ENCODE assay signal across 16 mouse cellular contexts in the genomic region with DNA sequence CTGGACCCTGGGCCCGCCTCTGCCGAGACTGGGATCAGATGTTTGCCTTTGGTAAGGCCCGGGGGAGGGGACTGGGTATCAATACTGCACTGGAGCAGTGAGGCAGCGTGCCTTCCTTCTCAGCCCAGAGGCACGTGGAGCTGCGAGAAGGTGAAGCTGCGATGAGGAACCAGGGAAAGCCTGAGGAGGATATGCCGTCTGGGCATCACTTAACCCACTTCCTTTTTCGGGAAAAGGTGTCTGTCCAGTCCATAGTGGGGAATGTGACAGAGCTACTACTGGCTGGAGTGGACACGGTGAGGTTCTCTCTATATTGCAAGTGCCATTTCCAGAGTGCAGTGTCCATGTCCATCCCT. TPM values are rescaled to one million over a fixed set of nuclear protein-coding genes. Genes with fewer than 3 reads are reported as not detected.
DNase-seq lines count a peak whose midpoint lies in the region; ATAC-seq and TF ChIP-seq lines count a peak whose summit lies in the region.
"Had no signal": no experiment of that assay in that cellular context is flagged by ENCODE, and none has a peak within 500 bp of the region (broad histone marks: within the 10 kb centered on the region; RNA-seq: fewer than 3 reads in every experiment).

No protein-coding gene starts in this region.

- DNase-seq in heart, postnatal 0 days (ENCODE audit: low spot score), result no peak
- DNase-seq in heart, postnatal 14 days, result no peak
- no peak for DNase-seq in midbrain, postnatal 0 days (ENCODE audit: low spot score)
- DNase-seq in stomach, postnatal 0 days (ENCODE audit: low spot score), result no peak
- DNase-seq in left cerebral cortex, postnatal 14 days (ENCODE audit: low spot score in 2 of 2), result no peak
- DNase-seq in thymus, postnatal 25 days, result no peak
- DNase-seq: cerebellum, adult 9-11 months; gastrocnemius, postnatal 36 days; lung, adult 18-20 months had no signal

- peak overlapping the region; percentile 25; the same call in 1 of the 2 replicates for H3K4me3 ChIP-seq in heart, postnatal 0 days (ENCODE audit: low read depth, low read length)
- no peak overlapping the region for H3K4me3 ChIP-seq in midbrain, embryonic 13.5 days (replicated peaks)
- no peak overlapping the region for H3K4me3 ChIP-seq in midbrain, postnatal 0 days (ENCODE audit: low read depth, low read length)
- no peak overlapping the region for H3K4me3 ChIP-seq in intestine, embryonic 16.5 days (ENCODE audit: low read length)
- no peak overlapping the region for H3K4me3 ChIP-seq in stomach, postnatal 0 days (ENCODE audit: low read depth, low read length)
- H3K4me3 ChIP-seq: forebrain, embryonic 15.5 days; left cerebral cortex, adult 2 months; midbrain, embryonic 15.5 days had no signal

- peaks cover under 1% of the 10 kb centered on the region; the same call in 1 of the 2 replicates for H3K36me3 ChIP-seq in heart, postnatal 0 days (replicated peaks; ENCODE audit: control insufficient read depth, insufficient read depth, low read length)
- H3K36me3 ChIP-seq in midbrain, embryonic 13.5 days, result peaks cover 17% of the 10 kb centered on the region
- peaks cover 16% of the 10 kb centered on the region for H3K36me3 ChIP-seq in midbrain, postnatal 0 days (ENCODE audit: insufficient read depth, low read length)
- H3K36me3 ChIP-seq in intestine, embryonic 16.5 days (ENCODE audit: control insufficient read depth, insufficient read depth, low read length), result no peaks in the 10 kb centered on the region
- no peaks in the 10 kb centered on the region; the same call in 1 of the 2 replicates for H3K36me3 ChIP-seq in stomach, postnatal 0 days (ENCODE audit: control insufficient read depth, insufficient read depth, low read length)

- no peak overlapping the region for H3K27ac ChIP-seq in heart, postnatal 0 days (ENCODE audit: low read depth)
- H3K27ac ChIP-seq in midbrain, embryonic 13.5 days, result no peak overlapping the region
- no peak overlapping the region for H3K27ac ChIP-seq in midbrain, postnatal 0 days (ENCODE audit: low read depth, low read length)
- no peak overlapping the region for H3K27ac ChIP-seq in intestine, embryonic 16.5 days (ENCODE audit: low read length)
- no peak overlapping the region for H3K27ac ChIP-seq in stomach, postnatal 0 days (replicated peaks)
- H3K27ac ChIP-seq: embryonic facial prominence, embryonic 12.5 days; forebrain, embryonic 15.5 days; hindbrain, embryonic 10.5 days; left cerebral cortex, adult 2 months; midbrain, embryonic 15.5 days had no signal

- H3K9me3 ChIP-seq in heart, postnatal 0 days (replicated peaks; ENCODE audit: control insufficient read depth, low read length), result no peaks in the 10 kb centered on the region
- no peaks in the 10 kb centered on the region for H3K9me3 ChIP-seq in midbrain, embryonic 13.5 days
- no peaks in the 10 kb centered on the region for H3K9me3 ChIP-seq in midbrain, postnatal 0 days (ENCODE audit: low read length)
- no peaks in the 10 kb centered on the region for H3K9me3 ChIP-seq in intestine, embryonic 16.5 days (ENCODE audit: control insufficient read depth, low read length)
- H3K9me3 ChIP-seq in stomach, postnatal 0 days (ENCODE audit: control insufficient read depth, low read length), result no peaks in the 10 kb centered on the region
- H3K9me3 ChIP-seq: embryonic facial prominence, embryonic 12.5 days; forebrain, embryonic 15.5 days; hindbrain, embryonic 10.5 days; midbrain, embryonic 15.5 days had no signal

- intact Hi-C loops in heart, postnatal 14 days (cut with DNase I), result no loop called here
- intact Hi-C loops in left cerebral cortex, postnatal 14 days (cut with DNase I), result no loop called here

- peaks cover 46% of the 10 kb centered on the region for H3K27me3 ChIP-seq in heart, postnatal 0 days (ENCODE audit: control insufficient read depth, insufficient read depth, low read length)
- peaks cover 58% of the 10 kb centered on the region for H3K27me3 ChIP-seq in midbrain, embryonic 13.5 days
- peaks cover 33% of the 10 kb centered on the region for H3K27me3 ChIP-seq in midbrain, postnatal 0 days (ENCODE audit: insufficient read depth, low read length)
- H3K27me3 ChIP-seq in intestine, embryonic 16.5 days (replicated peaks; ENCODE audit: control insufficient read depth, insufficient read depth, low read length), result peaks cover 42% of the 10 kb centered on the region
- H3K27me3 ChIP-seq in stomach, postnatal 0 days (ENCODE audit: control insufficient read depth, insufficient read depth, low read length), result peaks cover 4% of the 10 kb centered on the region; the same call in 1 of the 2 replicates

- no peaks in the 10 kb centered on the region for H3K4me1 ChIP-seq in heart, postnatal 0 days (ENCODE audit: control insufficient read depth, insufficient read depth)
- peaks cover 16% of the 10 kb centered on the region for H3K4me1 ChIP-seq in midbrain, embryonic 13.5 days (replicated peaks)
- no peaks in the 10 kb centered on the region for H3K4me1 ChIP-seq in midbrain, postnatal 0 days (ENCODE audit: insufficient read depth, low read length)
- no peaks in the 10 kb centered on the region for H3K4me1 ChIP-seq in intestine, embryonic 16.5 days (ENCODE audit: control insufficient read depth, insufficient read depth, low read length)
- peaks cover 5% of the 10 kb centered on the region; the same call in 1 of the 2 replicates for H3K4me1 ChIP-seq in stomach, postnatal 0 days (replicated peaks; ENCODE audit: control insufficient read depth, insufficient read depth)

- no peak for TF ChIP-seq EP300 in heart, postnatal 0 days (IDR thresholded peaks at IDR 0.05; ENCODE audit: low read depth)
- TF ChIP-seq EP300 in stomach, postnatal 0 days (optimal IDR thresholded peaks at IDR 0.05), result no peak

- no peak overlapping the region for H3K4me2 ChIP-seq in heart, postnatal 0 days (ENCODE audit: low read depth, low read length)
- no peak overlapping the region for H3K4me2 ChIP-seq in midbrain, embryonic 13.5 days (replicated peaks)
- no peak overlapping the region for H3K4me2 ChIP-seq in midbrain, postnatal 0 days (ENCODE audit: low read depth, low read length, poor library complexity, severe bottlenecking)
- H3K4me2 ChIP-seq in intestine, embryonic 16.5 days (ENCODE audit: low read depth, low read length), result peak overlapping the region; percentile 41
- no peak overlapping the region for H3K4me2 ChIP-seq in stomach, postnatal 0 days (replicated peaks; ENCODE audit: low read depth)
- H3K4me2 ChIP-seq: forebrain, embryonic 15.5 days; midbrain, embryonic 15.5 days had no signal

- no peak for ATAC-seq in heart, postnatal 0 days (ENCODE audit: insufficient read depth, low read depth)
- ATAC-seq in midbrain, embryonic 13.5 days, result 0 out of 2 replicates have a peak, but pooled peaks have one; percentile 4
- no peak for ATAC-seq in midbrain, postnatal 0 days (ENCODE audit: low FRiP score)
- peak; percentile 31; the same call in 1 of the 2 replicates for ATAC-seq in intestine, embryonic 16.5 days
- peak; percentile 18; the same call in 1 of the 2 replicates for ATAC-seq in stomach, postnatal 0 days (ENCODE audit: low FRiP score, low TSS enrichment)
- ATAC-seq: forebrain, embryonic 15.5 days; midbrain, embryonic 15.5 days had no signal

- WGBS in heart, postnatal 0 days, result 18% methylated on average over 10 of the region's 10 CpGs
- WGBS in midbrain, embryonic 13.5 days, result 21% methylated on average over 10 of the region's 10 CpGs
- 23% methylated on average over 10 of the region's 10 CpGs for WGBS in midbrain, postnatal 0 days
- WGBS in intestine, embryonic 16.5 days, result 19% methylated on average over 10 of the region's 10 CpGs
- 17% methylated on average over 10 of the region's 10 CpGs for WGBS in stomach, postnatal 0 days

- no peak for TF ChIP-seq CTCF in heart, postnatal 0 days (IDR thresholded peaks at IDR 0.05; ENCODE audit: low read depth)
- TF ChIP-seq CTCF in midbrain, postnatal 0 days (IDR thresholded peaks at IDR 0.05), result no peak
- TF ChIP-seq CTCF in stomach, postnatal 0 days (IDR thresholded peaks at IDR 0.05; ENCODE audit: low read depth), result no peak

- no peak overlapping the region for H3K9ac ChIP-seq in heart, postnatal 0 days (replicated peaks; ENCODE audit: low read depth, low read length)
- H3K9ac ChIP-seq in midbrain, embryonic 13.5 days (replicated peaks), result no peak overlapping the region
- H3K9ac ChIP-seq in midbrain, postnatal 0 days (replicated peaks; ENCODE audit: low read length, poor library complexity, severe bottlenecking), result no peak overlapping the region
- 0 out of 2 replicates have a peak overlapping the region, but pooled peaks have one; percentile 3 for H3K9ac ChIP-seq in intestine, embryonic 16.5 days (ENCODE audit: low read depth, low read length)
- H3K9ac ChIP-seq in stomach, postnatal 0 days (ENCODE audit: low read length), result no peak overlapping the region
- H3K9ac ChIP-seq: embryonic facial prominence, embryonic 12.5 days; forebrain, embryonic 15.5 days; midbrain, embryonic 15.5 days had no signal

RNA-seq across cellular contexts. Expression of gene Cyp27b1, which starts 2.0 kb away (rescaled TPM):
- total RNA-seq in heart, postnatal 0 days (2014; rRNA removed; ENCODE audit: low replicate concordance), result not detected in 2 replicates
- 0.04 and 0.08 TPM in 2 replicates for polyA plus RNA-seq in heart, postnatal 0 days (2015; fragmentation: Nextera tagmentation; extraction: Ambion mirVana)
- under 1 TPM; 0.27 to 0.50 TPM for total RNA-seq in heart, postnatal 14 days (2021)
- polyA plus RNA-seq in midbrain, embryonic 13.5 days (2015; fragmentation: Nextera tagmentation; extraction: Ambion mirVana), result 0.08 and 0.14 TPM in 2 replicates
- 0.22 TPM in 1 of 2 replicates, not detected in the other for total RNA-seq in midbrain, postnatal 0 days (2014; rRNA removed)
- polyA plus RNA-seq in midbrain, postnatal 0 days (2015; fragmentation: Nextera tagmentation; extraction: Ambion mirVana), result 0.13 TPM in 1 of 2 replicates, not detected in the other
- 0.05 and 0.11 TPM in 2 replicates for polyA plus RNA-seq in intestine, embryonic 16.5 days (2015; fragmentation: Nextera tagmentation; extraction: Ambion mirVana)
- 0.13 TPM in 1 of 2 replicates, not detected in the other for polyA plus RNA-seq in stomach, postnatal 0 days (2015; fragmentation: Nextera tagmentation; extraction: Ambion mirVana)
- under 1 TPM; 0.59 to 0.61 TPM for total RNA-seq in left cerebral cortex, postnatal 14 days (2021)

RNA-seq across cellular contexts. Expression of gene Eef1akmt3, which starts 8.8 kb away (rescaled TPM):
- total RNA-seq in heart, postnatal 0 days (2014; rRNA removed; ENCODE audit: low replicate concordance), result not detected in 2 replicates
- 0.04 and 0.18 TPM in 2 replicates for polyA plus RNA-seq in heart, postnatal 0 days (2015; fragmentation: Nextera tagmentation; extraction: Ambion mirVana)
- total RNA-seq in heart, postnatal 14 days (2021), result under 1 TPM in 1 of 2 experiments, not detected in 1; 0.12 TPM
- 0.11 and 0.18 TPM in 2 replicates for polyA plus RNA-seq in midbrain, embryonic 13.5 days (2015; fragmentation: Nextera tagmentation; extraction: Ambion mirVana)
- not detected in 2 replicates for total RNA-seq in midbrain, postnatal 0 days (2014; rRNA removed)
- 0.10 and 0.16 TPM in 2 replicates for polyA plus RNA-seq in midbrain, postnatal 0 days (2015; fragmentation: Nextera tagmentation; extraction: Ambion mirVana)
- polyA plus RNA-seq in intestine, embryonic 16.5 days (2015; fragmentation: Nextera tagmentation; extraction: Ambion mirVana), result 0.49 and 0.61 TPM in 2 replicates
- 1.2 and 1.3 TPM in 2 replicates for polyA plus RNA-seq in stomach, postnatal 0 days (2015; fragmentation: Nextera tagmentation; extraction: Ambion mirVana)
- total RNA-seq in left cerebral cortex, postnatal 14 days (2021), result under 1 TPM in 1 of 2 experiments, not detected in 1; 0.19 TPM

RNA-seq across cellular contexts. Expression of gene Mettl1, which starts 8.9 kb away (rescaled TPM):
- 9.2 and 16.2 TPM in 2 replicates for total RNA-seq in heart, postnatal 0 days (2014; rRNA removed; ENCODE audit: low replicate concordance)
- polyA plus RNA-seq in heart, postnatal 0 days (2015; fragmentation: Nextera tagmentation; extraction: Ambion mirVana), result 19.6 and 20.6 TPM in 2 replicates
- total RNA-seq in heart, postnatal 14 days (2021), result 1 to 10 TPM; 5.0 to 6.0 TPM
- polyA plus RNA-seq in midbrain, embryonic 13.5 days (2015; fragmentation: Nextera tagmentation; extraction: Ambion mirVana), result 21.1 and 22.0 TPM in 2 replicates
- 6.5 and 8.7 TPM in 2 replicates for total RNA-seq in midbrain, postnatal 0 days (2014; rRNA removed)
- 19.1 TPM in 2 replicates for polyA plus RNA-seq in midbrain, postnatal 0 days (2015; fragmentation: Nextera tagmentation; extraction: Ambion mirVana)
- polyA plus RNA-seq in intestine, embryonic 16.5 days (2015; fragmentation: Nextera tagmentation; extraction: Ambion mirVana), result 42.4 and 48.3 TPM in 2 replicates
- polyA plus RNA-seq in stomach, postnatal 0 days (2015; fragmentation: Nextera tagmentation; extraction: Ambion mirVana), result 32.4 and 36.8 TPM in 2 replicates
- total RNA-seq in left cerebral cortex, postnatal 14 days (2021), result 10 to 100 TPM; 10.3 to 11.1 TPM

RNA-seq across cellular contexts. Expression of gene March9, which starts 9.9 kb away (rescaled TPM):
- total RNA-seq in heart, postnatal 0 days (2014; rRNA removed; ENCODE audit: low replicate concordance), result 0.65 and 1.0 TPM in 2 replicates
- 0.14 TPM in 2 replicates for polyA plus RNA-seq in heart, postnatal 0 days (2015; fragmentation: Nextera tagmentation; extraction: Ambion mirVana)
- total RNA-seq in heart, postnatal 14 days (2021), result 1 to 10 TPM; 1.6 TPM
- 5.6 and 6.4 TPM in 2 replicates for polyA plus RNA-seq in midbrain, embryonic 13.5 days (2015; fragmentation: Nextera tagmentation; extraction: Ambion mirVana)
- 84.0 and 90.0 TPM in 2 replicates for total RNA-seq in midbrain, postnatal 0 days (2014; rRNA removed)
- 8.6 and 9.8 TPM in 2 replicates for polyA plus RNA-seq in midbrain, postnatal 0 days (2015; fragmentation: Nextera tagmentation; extraction: Ambion mirVana)
- polyA plus RNA-seq in intestine, embryonic 16.5 days (2015; fragmentation: Nextera tagmentation; extraction: Ambion mirVana), result 0.40 and 0.50 TPM in 2 replicates
- 0.75 and 0.81 TPM in 2 replicates for polyA plus RNA-seq in stomach, postnatal 0 days (2015; fragmentation: Nextera tagmentation; extraction: Ambion mirVana)
- 10 to 100 TPM; 32.7 to 35.1 TPM for total RNA-seq in left cerebral cortex, postnatal 14 days (2021)

RNA-seq across cellular contexts. Expression of gene Cdk4, which starts 13.2 kb away (rescaled TPM):
- 457 and 539 TPM in 2 replicates for total RNA-seq in heart, postnatal 0 days (2014; rRNA removed; ENCODE audit: low replicate concordance)
- polyA plus RNA-seq in heart, postnatal 0 days (2015; fragmentation: Nextera tagmentation; extraction: Ambion mirVana), result 382 and 392 TPM in 2 replicates
- 100 to 1,000 TPM in 1 of 2 experiments, 10 to 100 TPM in 1; 92.4 to 113 TPM for total RNA-seq in heart, postnatal 14 days (2021)
- polyA plus RNA-seq in midbrain, embryonic 13.5 days (2015; fragmentation: Nextera tagmentation; extraction: Ambion mirVana), result 1,636 and 1,639 TPM in 2 replicates
- 311 and 365 TPM in 2 replicates for total RNA-seq in midbrain, postnatal 0 days (2014; rRNA removed)
- 364 and 374 TPM in 2 replicates for polyA plus RNA-seq in midbrain, postnatal 0 days (2015; fragmentation: Nextera tagmentation; extraction: Ambion mirVana)
- polyA plus RNA-seq in intestine, embryonic 16.5 days (2015; fragmentation: Nextera tagmentation; extraction: Ambion mirVana), result 1,474 and 1,595 TPM in 2 replicates
- 469 and 472 TPM in 2 replicates for polyA plus RNA-seq in stomach, postnatal 0 days (2015; fragmentation: Nextera tagmentation; extraction: Ambion mirVana)
- 100 to 1,000 TPM in 1 of 2 experiments, 10 to 100 TPM in 1; 88.3 to 106 TPM for total RNA-seq in left cerebral cortex, postnatal 14 days (2021)

Comparison
In these comparisons a context has a peak if more than half of its experiments do, and no peak if none do; other contexts are left out.
1. ATAC-seq: peak in midbrain, embryonic 13.5 days (single experiment), intestine, embryonic 16.5 days (single experiment) and stomach, postnatal 0 days (single experiment); none in heart, postnatal 0 days (single experiment) and midbrain, postnatal 0 days (single experiment).